10 mouse cellular contexts compared by ENCODE assay signal in genomic region chr6:121066761-121067160, GRCm38 (mm10).
A peak's percentile ranks its signal among the peaks of the same experiment; 100 is the strongest.
DNase-seq lines count a peak whose midpoint lies in the region; ATAC-seq and TF ChIP-seq lines count a peak whose summit lies in the region.
"Had no signal": no experiment of that assay in that cellular context is flagged by ENCODE, and none has a peak within 500 bp of the region (broad histone marks: within the 10 kb centered on the region; RNA-seq: fewer than 3 reads in every experiment).

No protein-coding gene starts in this region.

- H3K4me2 ChIP-seq in forebrain, embryonic 11.5 days (ENCODE audit: low read depth, low read length, severe bottlenecking), result no peak overlapping the region
- H3K4me2 ChIP-seq in kidney, embryonic 16.5 days (replicated peaks; ENCODE audit: low read depth, low read length), result no peak overlapping the region
- no peak overlapping the region for H3K4me2 ChIP-seq in midbrain, postnatal 0 days (ENCODE audit: low read depth, low read length, poor library complexity, severe bottlenecking)

- WGBS in forebrain, embryonic 10.5 days, result 51% methylated on average over 6 of the region's 6 CpGs
- 42% methylated on average over 6 of the region's 6 CpGs for WGBS in forebrain, embryonic 11.5 days
- 52% methylated on average over 6 of the region's 6 CpGs for WGBS in kidney, embryonic 16.5 days
- 39% methylated on average over 6 of the region's 6 CpGs for WGBS in midbrain, postnatal 0 days

- H3K9ac ChIP-seq in forebrain, embryonic 11.5 days (ENCODE audit: low read length), result no peak overlapping the region
- H3K9ac ChIP-seq in kidney, embryonic 16.5 days (replicated peaks; ENCODE audit: low read length), result no peak overlapping the region
- H3K9ac ChIP-seq in midbrain, postnatal 0 days (replicated peaks; ENCODE audit: low read length, poor library complexity, severe bottlenecking), result no peak overlapping the region

- H3K36me3 ChIP-seq in forebrain, embryonic 10.5 days (replicated peaks), result no peaks in the 10 kb centered on the region
- no peaks in the 10 kb centered on the region for H3K36me3 ChIP-seq in forebrain, embryonic 11.5 days (ENCODE audit: control insufficient read depth, insufficient read depth, low read length)
- H3K36me3 ChIP-seq in kidney, embryonic 16.5 days (ENCODE audit: insufficient read depth, low read length), result no peaks in the 10 kb centered on the region
- no peaks in the 10 kb centered on the region for H3K36me3 ChIP-seq in midbrain, postnatal 0 days (ENCODE audit: insufficient read depth, low read length)

- no peaks in the 10 kb centered on the region for H3K9me3 ChIP-seq in forebrain, embryonic 10.5 days
- H3K9me3 ChIP-seq in forebrain, embryonic 11.5 days (ENCODE audit: control insufficient read depth, low read length), result no peaks in the 10 kb centered on the region
- no peaks in the 10 kb centered on the region for H3K9me3 ChIP-seq in kidney, embryonic 16.5 days (ENCODE audit: low read length)
- H3K9me3 ChIP-seq in midbrain, postnatal 0 days (ENCODE audit: low read length), result no peaks in the 10 kb centered on the region

- no peaks in the 10 kb centered on the region for H3K27me3 ChIP-seq in forebrain, embryonic 10.5 days (ENCODE audit: poor library complexity, severe bottlenecking)
- H3K27me3 ChIP-seq in forebrain, embryonic 11.5 days (ENCODE audit: control insufficient read depth, insufficient read depth, low read length), result no peaks in the 10 kb centered on the region
- H3K27me3 ChIP-seq in kidney, embryonic 16.5 days (ENCODE audit: insufficient read depth, low read length), result no peaks in the 10 kb centered on the region
- H3K27me3 ChIP-seq in midbrain, postnatal 0 days (ENCODE audit: insufficient read depth, low read length), result no peaks in the 10 kb centered on the region

- ATAC-seq in forebrain, embryonic 11.5 days (replicated peaks; ENCODE audit: low FRiP score), result no peak
- ATAC-seq in kidney, embryonic 16.5 days (ENCODE audit: low FRiP score, low TSS enrichment), result no peak
- ATAC-seq in midbrain, postnatal 0 days (ENCODE audit: low FRiP score), result no peak

- no peak overlapping the region for H3K4me3 ChIP-seq in forebrain, embryonic 10.5 days
- no peak overlapping the region for H3K4me3 ChIP-seq in forebrain, embryonic 11.5 days (ENCODE audit: low read depth, low read length)
- H3K4me3 ChIP-seq in kidney, embryonic 16.5 days (ENCODE audit: low read length), result no peak overlapping the region
- no peak overlapping the region for H3K4me3 ChIP-seq in midbrain, postnatal 0 days (ENCODE audit: low read depth, low read length)

- H3K4me1 ChIP-seq in forebrain, embryonic 10.5 days, result peaks cover 76% of the 10 kb centered on the region
- H3K4me1 ChIP-seq in forebrain, embryonic 11.5 days (replicated peaks; ENCODE audit: control insufficient read depth, insufficient read depth, low read length), result peaks cover 25% of the 10 kb centered on the region
- H3K4me1 ChIP-seq in kidney, embryonic 16.5 days (ENCODE audit: insufficient read depth, low read length), result peaks cover 66% of the 10 kb centered on the region
- peaks cover 20% of the 10 kb centered on the region; the same call in 1 of the 2 replicates for H3K4me1 ChIP-seq in midbrain, postnatal 0 days (ENCODE audit: insufficient read depth, low read length)

- no peak for TF ChIP-seq CTCF in midbrain, postnatal 0 days (IDR thresholded peaks at IDR 0.05)

- peak overlapping the region; percentile 64 for H3K27ac ChIP-seq in forebrain, embryonic 10.5 days
- H3K27ac ChIP-seq in forebrain, embryonic 11.5 days (ENCODE audit: low read depth, low read length), result no peak overlapping the region
- H3K27ac ChIP-seq in kidney, embryonic 16.5 days (ENCODE audit: low read length), result peak overlapping the region; percentile 67
- peak overlapping the region; percentile 97; the same call in 1 of the 2 replicates for H3K27ac ChIP-seq in midbrain, postnatal 0 days (ENCODE audit: low read depth, low read length)

- no peak for DNase-seq in forebrain, embryonic 10.5 days (ENCODE audit: extremely low spot score, low spot score)
- no peak for DNase-seq in forebrain, embryonic 11.5 days (ENCODE audit: low spot score)
- no peak for DNase-seq in kidney, adult 18-20 months
- peak; percentile 47 for DNase-seq in adipocyte (ENCODE audit: low spot score)
- no peak for DNase-seq in midbrain, postnatal 0 days (ENCODE audit: low spot score)
- DNase-seq in layer of hippocampus, adult 8-10 months (ENCODE audit: low spot score in 2 of 2), result no peak
- DNase-seq in urinary bladder, postnatal 10 days (ENCODE audit: low spot score), result no peak
- DNase-seq: kidney, postnatal 14 days; retina, postnatal 1 day had no signal
